8 mouse cellular contexts compared by ENCODE assay signal in genomic region chr5:33936120-33936707, GRCm38 (mm10). TPM values are rescaled to one million over a fixed set of nuclear protein-coding genes. Genes with fewer than 3 reads are reported as not detected.
DNase-seq lines count a peak whose midpoint lies in the region; ATAC-seq and TF ChIP-seq lines count a peak whose summit lies in the region.

Nelfa (minus strand) TSS chr5:33936413.

- in situ Hi-C loops in Patski (cut with MboI; ENCODE audit: low pct_unique_long_range_greater_than_20kb): loop anchor here (10.0 kb wide), 1 partner anchor 261 kb away; no protein-coding TSS in a partner anchor

- H3K36me3 ChIP-seq in hindbrain, embryonic 13.5 days: peaks cover 11% of the 10 kb centered on the region

- no peaks in the 10 kb centered on the region for H3K27me3 ChIP-seq in Patski
- no peaks in the 10 kb centered on the region for H3K27me3 ChIP-seq in hindbrain, embryonic 13.5 days

- peak; percentile 92 for ATAC-seq in Patski
- peak; percentile 99 for ATAC-seq in hindbrain, embryonic 13.5 days (ENCODE audit: low FRiP score)

- H3K9ac ChIP-seq in hindbrain, embryonic 13.5 days: peak within 1 kb of the TSS; percentile 93

- POLR2A ChIA-PET in Patski (lab: Charles Lee): no interaction called here

- WGBS in hindbrain, embryonic 13.5 days: under 1% methylated on average over 61 of the region's 61 CpGs

- CTCF ChIA-PET in Patski (lab: Charles Lee): no interaction called here

- peak within 1 kb of the TSS; percentile 64 for H3K4me2 ChIP-seq in hindbrain, embryonic 13.5 days

- H3K9me3 ChIP-seq in hindbrain, embryonic 13.5 days: no peaks in the 10 kb centered on the region

- peak within 1 kb of the TSS; percentile 87 for H3K4me3 ChIP-seq in hindbrain, embryonic 13.5 days

- peak within 1 kb of the TSS; percentile 96 for H3K27ac ChIP-seq in hindbrain, embryonic 13.5 days

- DNase-seq in Patski (ENCODE audit: low read depth, low spot score): peak; percentile 93
- peak; percentile 99 for DNase-seq in cerebellum, postnatal 14 days
- peak; percentile 98 for DNase-seq in frontal cortex, postnatal 14 days (ENCODE audit: low spot score in 2 of 2)
- DNase-seq in layer of hippocampus, postnatal 25 days (ENCODE audit: extremely low spot score in 1 of 2, low spot score in 1 of 2): peak; percentile 94 to 97
- peak; percentile 99 for DNase-seq in lung, postnatal 25 days (ENCODE audit: low spot score)
- peak; percentile 98 for DNase-seq in retina, embryonic 14.5 days (ENCODE audit: low spot score)
- DNase-seq in thymus, postnatal 4 days: peak; percentile 98

- TF ChIP-seq CTCF in Patski (IDR thresholded peaks at IDR 0.05): no peak

- peaks cover 28% of the 10 kb centered on the region for H3K4me1 ChIP-seq in hindbrain, embryonic 13.5 days (replicated peaks)

RNA-seq across cellular contexts. Expression of gene Nelfa, which starts in this region (rescaled TPM):
- polyA plus RNA-seq in Patski (2021): 30.6 TPM
- 41.8 and 44.3 TPM in 2 replicates for polyA plus RNA-seq in hindbrain, embryonic 13.5 days (2015; fragmentation: Nextera tagmentation; extraction: Ambion mirVana)
- total RNA-seq in layer of hippocampus, postnatal 25 days (2021): 10 to 100 TPM; 19.7 to 20.1 TPM

Comparison
In these comparisons a context has a peak if more than half of its experiments do, and no peak if none do; other contexts are left out.
1. Peak in every context shown above with its lines: DNase-seq, ATAC-seq, H3K4me3 ChIP-seq and H3K27ac ChIP-seq.